Mouse (Mus musculus) c-Kit-positive CD71-positive TER-119-negative erythroid progenitor cells, embryonic 14.5 days (primary cell): ENCODE measurements around the gene Astn2.

Experiments
- DNase-seq: peaks from one replicate; pipeline ENCODE4 v3.0.0-alpha.2; 2013; ENCODE audit warnings: low read depth

Astn2 gene

DNA sequence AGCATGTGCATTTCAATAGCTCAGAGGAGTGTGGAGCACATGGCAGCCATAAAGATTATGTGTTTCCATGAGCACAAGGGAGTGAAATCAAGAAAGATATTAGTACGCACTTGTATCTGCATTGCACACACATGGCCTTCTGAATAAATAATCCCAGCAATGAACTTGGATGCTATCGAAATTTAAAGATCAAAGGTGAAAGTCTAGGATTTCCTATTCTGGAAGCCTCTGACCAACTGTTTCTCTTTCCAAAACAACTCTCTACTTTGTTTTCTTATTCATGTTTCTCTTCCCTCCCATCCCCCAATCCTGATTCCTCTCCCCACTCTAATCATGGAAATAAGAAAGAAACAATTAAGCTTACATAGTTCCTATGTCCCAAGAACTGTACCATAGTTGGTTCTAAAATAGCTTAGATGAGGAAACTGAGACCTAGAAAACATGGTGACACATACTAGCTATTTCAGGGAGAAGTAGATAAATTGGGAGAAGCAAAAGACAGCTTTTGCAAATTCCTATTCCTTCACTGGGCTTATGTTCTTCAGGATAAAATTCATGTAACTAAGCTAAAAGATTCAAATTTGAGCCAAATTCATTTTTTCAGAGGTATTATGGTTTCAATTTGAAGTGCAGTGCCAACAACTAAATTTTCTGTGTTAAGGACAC is 872.2 kb downstream of the Astn2 start:
- no peak for DNase-seq

DNA sequence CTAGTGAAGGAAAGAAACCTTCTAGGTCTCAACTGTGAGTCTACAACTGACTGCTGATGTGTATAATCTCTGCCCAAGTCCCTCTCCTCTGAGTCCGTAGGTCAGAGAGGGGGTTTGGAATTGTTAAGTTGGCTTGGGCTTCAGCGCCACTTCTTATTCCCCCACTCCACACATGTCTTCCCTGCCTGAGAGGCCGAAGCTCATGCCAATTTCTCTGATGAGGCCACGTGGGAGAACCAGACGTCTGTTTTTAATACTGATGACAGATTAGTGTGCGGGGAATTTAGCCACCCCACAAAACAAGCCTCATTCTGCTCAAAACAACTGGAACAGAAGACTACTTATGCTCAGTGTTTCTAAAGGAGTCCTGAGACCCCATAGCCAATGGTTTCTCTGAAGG is 872.8 kb downstream of the Astn2 start:
- no peak for DNase-seq

DNA sequence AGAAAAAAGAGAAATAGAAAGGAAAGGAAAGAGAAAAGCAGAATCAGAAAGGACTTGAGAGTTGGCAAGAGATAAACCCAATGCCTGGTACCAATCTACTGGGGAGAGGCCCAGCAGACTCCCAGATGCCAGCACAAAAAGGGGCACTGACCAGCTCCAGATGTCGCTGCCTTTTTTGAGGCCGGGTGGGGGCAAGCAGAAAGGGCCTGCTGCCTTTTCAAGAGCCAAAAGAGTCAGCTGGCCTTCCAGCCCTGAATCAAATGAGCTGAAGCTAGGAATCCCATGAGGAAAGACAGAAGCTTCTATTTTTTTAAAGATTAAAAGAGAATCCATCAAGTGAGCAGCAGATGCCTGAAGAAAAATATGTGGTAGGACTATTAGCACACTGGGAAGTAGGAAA is 873.5 kb downstream of the Astn2 start:
- no peak for DNase-seq

DNA sequence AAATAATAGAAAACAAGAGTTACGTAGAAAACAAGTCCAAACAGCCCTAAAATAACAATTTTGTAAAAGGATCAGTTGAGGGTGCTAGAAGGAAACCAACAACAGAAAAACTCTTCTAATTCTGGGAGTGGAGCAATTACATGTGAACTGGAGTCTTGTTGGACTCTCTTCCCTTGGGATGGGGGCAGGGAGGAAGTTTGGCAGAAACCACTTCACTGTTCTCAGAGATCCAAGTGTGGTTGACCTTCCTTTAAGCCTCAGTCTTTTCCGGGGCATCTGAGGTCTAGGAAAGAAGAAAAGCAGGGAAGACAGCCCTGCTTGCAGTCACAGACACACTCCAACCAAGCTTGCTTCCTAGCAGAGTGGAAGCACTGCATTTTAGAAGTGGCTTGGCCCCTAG is 896.3 kb downstream of the Astn2 start:
- no peak for DNase-seq

DNA sequence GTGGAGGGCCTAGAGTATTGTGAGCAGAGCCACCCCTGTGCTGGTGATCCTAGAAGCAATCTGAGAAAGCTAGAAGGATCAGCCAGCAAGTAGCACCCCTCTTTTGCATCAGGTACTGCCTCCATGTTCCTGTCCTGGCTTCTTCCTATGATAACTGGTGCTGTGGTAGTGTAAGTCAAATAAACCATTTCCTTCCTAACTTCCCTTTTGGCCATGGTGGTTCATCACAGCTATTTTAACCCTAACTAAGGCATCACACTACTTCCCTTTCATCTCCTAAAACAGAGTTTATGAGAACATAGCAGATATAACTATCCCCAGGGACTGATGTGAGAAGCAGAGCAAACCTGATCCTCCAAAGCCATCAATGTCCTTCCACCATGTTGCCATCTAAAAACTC is 897.5 kb downstream of the Astn2 start:
- DNase-seq = no peak

DNA sequence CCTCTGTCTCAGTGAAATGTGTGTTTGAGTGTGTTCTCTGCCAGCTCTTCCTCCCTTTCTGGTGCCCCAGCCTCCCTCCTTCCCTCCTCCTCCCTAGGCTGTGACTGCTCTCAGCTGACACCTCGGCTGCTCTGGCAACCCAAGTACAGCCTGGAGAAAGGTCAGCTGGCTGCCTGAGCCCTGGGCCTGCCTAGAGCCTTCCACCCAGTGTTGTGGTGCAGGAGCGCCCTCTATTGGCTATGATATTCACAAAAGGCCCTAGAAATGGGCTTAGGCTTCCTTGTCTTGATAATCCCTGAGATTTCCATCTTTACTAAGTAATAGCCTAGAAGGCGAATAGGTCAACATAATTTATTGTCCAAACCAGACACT is 908.0 kb downstream of the Astn2 start:
- DNase-seq = peak; percentile 14

DNA sequence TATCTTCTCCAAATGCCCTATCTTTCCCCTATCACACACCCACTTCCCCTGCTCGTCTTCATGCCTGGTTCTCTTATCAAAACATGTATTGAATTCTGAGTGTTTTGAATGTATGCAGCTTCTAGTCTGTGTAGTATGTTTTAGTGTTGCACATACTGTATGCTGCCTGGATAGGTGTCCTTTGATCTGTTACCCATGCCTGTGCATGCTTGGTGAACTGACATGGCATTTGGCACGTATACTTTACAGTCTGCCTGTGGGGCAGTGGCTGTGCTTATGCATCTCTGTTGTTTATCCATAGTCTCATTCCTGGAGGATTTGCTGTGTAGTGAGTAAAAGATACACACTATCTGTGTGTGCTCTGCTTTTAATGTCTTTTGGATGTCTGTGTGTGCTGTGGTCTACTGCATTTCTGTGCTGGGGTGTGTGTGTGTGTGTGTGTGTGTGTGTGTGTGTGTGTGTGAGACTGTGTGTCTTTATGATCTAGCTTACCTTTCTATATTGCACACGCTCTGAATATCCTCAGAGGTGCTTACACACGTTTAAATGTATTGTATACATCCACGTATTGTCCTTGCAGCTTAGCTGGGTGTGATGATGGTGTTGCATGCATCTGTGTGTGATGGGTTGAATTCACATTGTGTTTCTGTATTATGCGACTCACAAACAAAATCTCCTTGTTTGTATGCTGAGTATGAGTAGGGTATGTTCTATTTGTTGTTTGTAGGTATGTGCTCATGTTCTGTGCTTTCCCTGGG is 908.5 kb downstream of the Astn2 start:
- no peak for DNase-seq

DNA sequence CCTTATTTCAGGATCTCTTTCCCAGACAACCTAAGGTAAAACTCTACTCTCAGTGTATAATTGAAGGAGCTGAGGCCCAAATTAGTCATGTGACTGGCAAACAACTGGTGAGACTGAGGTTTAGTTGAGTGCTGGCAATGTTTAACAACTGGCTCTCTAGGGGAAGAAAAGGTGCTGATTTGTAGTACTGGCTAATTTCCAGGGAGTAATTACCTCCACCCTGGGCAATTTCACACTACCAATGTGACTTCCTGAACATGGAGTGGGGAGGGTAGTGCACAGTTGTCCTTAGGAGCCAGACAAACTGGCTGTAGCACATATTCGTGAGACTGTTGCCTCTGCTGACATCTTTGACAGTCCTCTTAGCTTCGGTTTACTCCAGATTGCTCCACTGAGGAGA is 912.9 kb downstream of the Astn2 start:
- no peak for DNase-seq

DNA sequence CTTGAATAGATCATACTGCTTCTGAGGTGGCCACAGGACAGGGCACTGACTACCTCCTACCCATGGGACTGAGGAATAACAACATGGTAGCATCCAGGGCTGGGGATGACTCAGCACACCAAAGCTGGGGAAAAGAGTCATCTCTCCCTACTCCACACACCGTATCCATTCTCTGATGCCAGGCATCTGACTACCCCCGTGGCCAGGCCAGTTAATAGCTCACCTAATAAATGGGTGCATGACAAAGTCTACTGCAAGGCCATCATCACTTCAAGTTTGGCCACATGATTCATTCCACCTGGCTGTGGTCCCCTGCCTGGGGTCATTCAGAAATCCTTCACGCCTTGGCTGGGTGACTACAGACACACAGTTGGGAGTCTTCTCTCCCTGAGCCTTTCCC is 914.7 kb downstream of the Astn2 start:
- no peak for DNase-seq

DNA sequence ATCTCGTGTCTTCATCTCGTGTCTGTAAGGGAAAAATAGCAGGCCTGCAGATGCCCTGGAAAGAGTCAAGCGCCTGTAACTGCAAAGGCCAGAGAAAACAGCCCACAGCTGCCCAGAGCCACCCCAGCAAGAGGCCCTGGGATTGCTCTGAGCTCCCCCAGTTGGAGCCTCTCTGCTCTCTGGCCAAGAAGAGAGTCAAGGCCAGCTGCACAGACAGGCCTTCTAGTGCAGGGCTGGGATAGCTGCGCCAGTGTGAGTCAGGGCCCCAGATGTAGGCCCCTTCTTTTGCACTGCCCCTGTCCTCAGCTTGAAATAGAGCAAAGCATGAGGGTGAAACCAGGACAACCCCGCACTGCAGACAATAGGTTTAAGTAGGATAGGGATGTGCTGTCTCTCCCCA is 922.8 kb downstream of the Astn2 start:
- no peak for DNase-seq

DNA sequence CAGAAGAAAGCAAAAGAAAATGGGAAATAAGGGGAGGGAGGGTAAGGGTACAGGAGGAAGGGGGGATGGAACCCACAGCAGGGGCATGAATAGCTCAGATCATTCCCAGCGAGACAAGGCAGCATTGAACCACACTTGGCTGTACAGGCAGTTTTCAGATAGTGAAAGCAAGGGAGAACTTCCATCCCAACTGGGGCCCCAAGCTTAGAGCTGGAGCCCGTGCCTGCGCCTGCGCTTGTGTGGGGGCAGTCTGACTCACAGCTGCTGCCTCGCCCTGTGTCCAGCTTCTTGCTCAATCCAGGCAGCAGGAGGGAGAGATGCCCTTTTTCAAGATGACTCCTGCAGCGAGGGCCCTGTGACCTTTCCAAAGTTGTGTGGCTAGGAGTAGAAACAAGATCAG is 927.3 kb downstream of the Astn2 start:
- no peak for DNase-seq

DNA sequence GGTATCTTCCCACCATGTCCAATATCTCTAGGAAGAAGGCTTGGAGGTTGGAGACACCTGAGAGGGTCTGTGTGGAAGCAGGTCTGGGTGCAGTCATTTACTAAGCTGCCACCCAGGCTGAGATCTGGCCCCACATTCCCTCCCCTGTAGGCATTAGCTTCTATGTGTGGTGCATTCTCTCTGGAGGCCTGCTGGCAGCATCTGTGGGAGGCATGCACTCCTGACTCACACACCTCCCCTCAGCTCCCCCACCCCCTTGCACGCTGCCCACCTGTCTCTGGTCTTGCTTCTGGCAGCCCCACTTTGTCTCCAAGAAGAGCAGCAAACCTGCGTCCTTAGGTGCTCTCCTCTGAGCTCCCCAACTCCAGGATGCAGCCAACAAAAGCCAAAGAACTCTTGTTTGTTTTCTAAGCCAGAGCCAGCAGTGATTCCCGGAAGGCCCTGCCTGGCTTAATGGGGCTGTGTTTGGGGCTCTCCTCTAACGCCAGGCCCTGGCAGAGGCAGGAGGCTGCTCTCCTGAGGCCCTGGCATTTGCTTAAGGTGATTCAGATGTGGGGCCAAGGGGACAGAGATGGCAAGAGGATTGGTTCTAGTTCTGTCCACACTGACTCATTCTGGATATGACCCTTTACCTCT is 928.4 kb downstream of the Astn2 start:
- DNase-seq = no peak

DNA sequence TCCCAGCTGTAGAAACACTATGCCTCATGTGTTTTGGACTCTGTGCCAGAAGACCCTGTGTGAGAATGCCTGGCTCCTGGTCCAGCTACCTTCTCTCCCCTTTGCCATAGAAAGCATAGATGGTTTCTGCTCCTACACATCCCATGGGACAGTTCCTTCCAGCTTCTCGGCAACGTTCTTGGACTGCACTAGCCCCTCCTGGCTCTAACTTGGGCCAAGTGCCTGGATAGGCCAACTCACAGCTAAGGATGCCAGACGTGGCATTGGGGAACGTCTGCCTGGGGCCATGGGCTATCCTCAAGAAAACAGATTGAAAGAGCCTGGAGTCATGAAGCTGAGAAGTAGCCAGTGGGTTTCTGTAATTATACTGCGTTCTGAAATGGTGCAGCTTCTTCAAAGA is 931.3 kb downstream of the Astn2 start:
- no peak for DNase-seq

DNA sequence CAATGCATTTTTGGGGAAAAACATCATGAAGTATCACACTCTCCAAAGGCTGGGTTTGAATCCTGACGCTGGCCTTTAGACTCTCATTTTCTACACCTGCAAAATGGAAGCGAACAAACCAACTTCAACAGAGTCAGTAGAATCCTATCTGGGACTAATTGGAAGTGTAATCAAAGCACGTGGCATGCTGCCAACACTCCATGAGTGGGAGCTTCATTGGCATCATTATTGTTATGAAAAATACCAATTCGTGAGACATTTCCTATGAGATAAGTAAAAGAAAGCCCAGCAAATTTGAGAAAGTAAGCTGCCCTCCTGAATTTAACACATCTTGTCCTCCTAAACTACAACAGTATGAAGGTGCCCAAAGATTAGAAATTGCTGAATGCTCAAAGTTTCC is 955.2 kb downstream of the Astn2 start:
- no peak for DNase-seq

DNA sequence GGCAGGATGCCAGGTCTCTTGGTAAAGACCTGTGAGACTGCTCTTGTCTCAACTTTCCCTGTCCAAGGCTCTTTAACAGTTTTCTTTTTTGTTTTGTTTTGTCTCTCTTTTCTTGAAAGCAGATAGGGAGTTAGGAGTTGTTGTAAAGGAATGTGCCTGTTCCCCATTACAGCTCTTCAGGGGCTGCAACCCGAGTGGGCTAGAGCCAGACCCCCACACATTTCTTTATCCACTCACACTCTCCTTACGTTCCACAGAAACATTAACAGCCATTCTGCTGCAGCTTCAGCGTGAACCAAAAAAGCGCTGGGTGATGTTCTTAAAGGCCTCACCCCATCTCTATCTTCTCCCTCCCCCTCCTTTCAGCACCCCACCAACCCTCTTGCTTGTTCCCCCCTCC is 962.7 kb downstream of the Astn2 start:
- no peak for DNase-seq

DNA sequence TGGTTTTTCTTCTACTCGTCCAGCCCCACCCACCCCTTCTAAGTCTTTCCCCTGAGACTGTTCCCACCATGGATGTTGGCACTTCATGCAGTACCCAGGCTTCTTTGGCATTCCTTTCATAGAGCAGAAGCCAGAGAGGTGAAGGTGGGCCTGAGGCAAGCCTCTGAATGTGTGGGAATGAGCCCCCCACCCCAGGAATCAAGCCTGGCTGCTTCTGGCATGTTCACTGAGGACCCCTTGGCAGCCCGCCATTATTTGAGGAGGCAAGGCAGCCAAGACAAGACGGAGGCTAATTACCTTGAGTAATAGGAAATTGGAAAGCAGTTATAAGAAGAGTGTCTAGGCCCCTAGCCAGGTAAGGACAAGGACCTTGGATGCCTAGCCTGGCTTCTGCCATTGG is 973.6 kb downstream of the Astn2 start:
- no peak for DNase-seq

DNA sequence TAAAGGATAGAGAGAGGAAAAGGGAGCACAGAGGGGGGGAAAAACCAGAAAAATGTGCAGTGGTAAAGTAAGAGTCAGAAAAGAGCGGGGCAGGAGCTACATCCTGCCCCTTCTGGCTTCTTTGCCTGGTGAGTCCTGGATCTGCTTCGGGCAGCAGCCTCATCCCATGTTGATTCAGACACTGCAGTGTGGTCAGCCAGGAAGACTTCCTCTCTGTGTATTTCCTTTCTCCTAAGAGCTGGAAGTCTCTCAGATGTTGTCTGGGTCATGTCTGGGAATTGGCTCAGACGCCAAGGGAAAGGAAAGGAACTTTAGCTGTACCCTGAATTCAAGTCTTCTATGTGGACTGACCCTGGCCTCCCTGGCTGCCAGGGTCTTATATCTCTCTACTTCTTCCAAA is 976.9 kb downstream of the Astn2 start:
- no peak for DNase-seq

DNA sequence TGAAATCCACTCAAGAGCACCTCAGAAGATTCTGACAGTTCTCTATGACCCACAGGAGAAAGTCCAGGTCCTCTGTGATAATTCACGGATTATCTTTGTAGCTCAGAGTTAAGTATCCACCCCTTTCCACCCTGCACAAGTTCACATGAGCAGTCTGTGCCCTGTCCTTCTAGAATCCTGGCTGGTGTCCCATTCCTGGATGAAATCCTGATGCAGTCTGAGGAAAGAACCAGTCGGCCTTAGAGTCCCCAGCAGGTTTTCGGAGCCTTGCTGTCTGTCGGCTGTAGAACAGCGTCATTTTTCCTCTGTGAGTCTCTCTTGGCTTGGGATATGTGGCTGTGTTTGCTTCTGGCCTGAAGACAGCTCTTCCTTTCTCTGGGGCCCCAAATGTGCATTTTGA is 978.0 kb downstream of the Astn2 start:
- no peak for DNase-seq

DNA sequence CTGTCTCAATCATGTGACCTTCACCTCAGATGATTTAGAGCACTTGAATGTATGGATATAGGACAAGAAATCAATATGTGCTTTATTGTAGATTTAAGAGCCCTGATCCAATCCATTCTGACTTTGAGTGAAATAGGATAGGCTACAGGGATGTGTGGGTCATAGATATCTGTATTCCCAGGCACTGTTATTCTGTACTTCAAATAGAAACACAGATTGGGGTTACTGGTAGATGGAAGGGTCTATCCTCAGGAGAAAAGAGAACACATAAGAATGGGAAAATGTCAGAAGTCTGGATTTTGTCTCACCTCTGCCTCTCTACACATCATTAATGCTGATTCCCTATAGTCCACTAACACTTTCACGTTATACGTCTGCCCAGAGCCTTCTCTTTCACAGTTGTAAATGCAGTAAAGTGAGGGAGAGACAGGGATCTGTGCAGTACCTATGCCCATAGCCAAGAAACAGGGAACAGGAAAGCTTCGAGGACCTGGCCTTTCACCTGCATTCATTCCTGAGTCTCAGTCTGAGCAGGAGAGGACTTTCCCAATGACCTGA is 981.3 kb downstream of the Astn2 start:
- DNase-seq = no peak

DNA sequence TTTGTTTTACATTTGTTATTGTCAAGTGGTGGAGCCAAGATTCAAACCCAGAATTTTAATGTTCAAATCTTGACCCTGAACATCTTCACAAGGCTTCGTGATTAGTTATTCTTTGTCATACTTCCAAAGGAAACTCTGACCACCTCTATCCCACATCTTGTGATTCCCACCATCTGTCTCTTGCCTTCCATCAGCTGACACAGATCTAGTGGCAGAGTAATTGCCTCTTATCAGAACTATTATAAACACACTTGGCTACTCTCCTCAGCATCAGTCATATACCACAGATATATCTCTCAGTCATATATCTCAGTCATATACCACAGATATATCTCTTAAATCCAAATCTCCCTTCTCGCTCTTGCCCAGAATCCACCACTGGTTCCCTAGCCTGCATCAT is 983.1 kb downstream of the Astn2 start:
- no peak for DNase-seq

DNA sequence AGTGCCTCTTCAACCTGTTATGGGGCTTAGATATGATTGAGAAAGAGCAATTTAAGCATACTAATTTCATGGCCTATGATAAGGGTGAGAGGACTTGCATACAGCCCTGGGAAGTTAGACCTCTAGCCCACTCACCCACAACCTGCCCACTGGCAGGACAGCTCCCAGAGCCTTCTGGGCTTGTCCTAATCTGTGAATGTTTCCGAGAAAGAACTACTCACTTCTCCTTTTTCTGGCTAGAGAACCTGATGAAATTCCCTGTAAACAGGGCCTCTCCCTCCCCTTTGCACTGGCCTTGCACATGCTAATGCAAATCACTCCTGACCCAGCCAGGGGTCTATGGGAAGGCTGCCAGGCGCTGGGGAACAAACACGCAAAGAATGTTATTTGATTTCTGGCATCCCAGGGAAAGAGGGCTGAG is 983.9 kb downstream of the Astn2 start:
- DNase-seq = no peak

DNA sequence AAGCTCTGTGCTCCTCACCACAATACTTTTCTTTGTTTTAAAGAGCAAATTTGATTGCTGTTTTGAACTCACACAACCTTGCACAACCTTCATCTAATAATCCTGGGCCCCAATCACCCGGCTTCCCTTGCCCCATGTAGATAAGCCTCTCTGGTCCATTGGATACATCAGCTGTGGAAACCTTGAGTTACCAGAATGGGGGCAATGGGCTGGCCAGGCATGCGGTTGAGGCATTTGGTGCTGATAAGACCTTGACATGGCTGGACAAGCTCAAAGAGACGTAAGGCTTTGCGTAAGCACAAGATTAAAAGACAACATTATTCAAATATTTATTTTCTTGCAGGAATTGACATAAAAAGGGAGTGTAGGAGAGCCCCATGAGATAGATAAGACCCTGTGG is 988.9 kb downstream of the Astn2 start:
- DNase-seq = no peak
